Mouse (Mus musculus): ENCODE results near the gene Slc35f4. TPM values are rescaled to one million over a fixed set of nuclear protein-coding genes. Genes with fewer than 3 reads are reported as not detected.

Slc35f4 gene
- polyA plus RNA-seq (2017; shearing (Covaris generic)): 0.21 TPM

GRCm38 (mm10) chr14:49525931-49526291 is at the start of gene Slc35f4:
Gene Slc35f4, minus strand, starts transcription at chr14:49526046.

Data from effector memory CD4-positive, alpha-beta T cell, adult 7 months (primary cell).